Mouse (Mus musculus): ENCODE measurements at regions not wholly inside any gene's neighbourhood (a gene's known extent, or its start where the extent isn't known, plus 50 kb on each side); places are given as distances from the start of the nearest gene placed in this dataset.

DNA sequence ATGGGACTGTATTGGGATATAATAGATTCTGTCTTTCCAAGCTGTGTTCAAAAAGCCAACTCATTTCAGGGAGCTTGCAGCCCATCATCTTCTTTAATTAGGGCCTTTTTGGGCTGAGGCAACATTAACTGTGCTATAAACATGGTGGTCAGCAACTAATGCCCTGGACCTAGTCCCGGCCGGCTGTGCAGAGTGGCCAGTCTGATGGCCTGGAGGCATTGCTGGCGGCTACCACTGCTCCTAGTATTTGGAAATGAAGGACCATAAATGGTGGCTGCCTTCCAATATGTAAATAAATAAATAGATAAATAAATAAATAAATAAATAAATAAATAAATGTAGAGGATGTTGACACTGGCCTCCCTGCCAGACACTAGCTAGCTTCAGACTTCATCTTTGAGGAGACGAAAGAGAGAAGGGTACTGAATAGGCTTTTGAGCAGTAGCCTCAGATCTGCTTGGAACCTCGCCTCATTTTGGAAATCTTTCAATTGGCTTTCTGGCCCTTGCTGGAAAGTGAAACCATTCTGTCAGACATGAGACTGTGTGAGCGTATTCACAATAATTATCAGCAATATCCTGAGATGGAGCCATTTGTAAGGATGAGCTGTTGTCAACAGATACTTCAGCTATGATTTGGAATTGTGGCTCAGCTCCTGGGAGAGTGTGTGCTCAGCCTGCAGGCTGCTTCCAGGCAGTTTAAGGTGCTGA lies 785.5 kb upstream of the Car8 start:
- ATAC-seq: no peak
- H3K4me1 ChIP-seq (replicated peaks): peaks cover 8% of the 10 kb centered on the region
- H3K4me2 ChIP-seq (replicated peaks): no peak overlapping the region
- H3K4me3 ChIP-seq (replicated peaks): no peak overlapping the region
- no peaks in the 10 kb centered on the region for H3K27me3 ChIP-seq (replicated peaks)
- no peaks in the 10 kb centered on the region for H3K9me3 ChIP-seq
- no peak overlapping the region for H3K27ac ChIP-seq
- no peak overlapping the region for H3K9ac ChIP-seq
- no peaks in the 10 kb centered on the region for H3K36me3 ChIP-seq
- WGBS: 78% methylated on average over 6 of the region's 6 CpGs

- 78% methylated on average over 22 of the region's 22 CpGs for WGBS
- Histone ChIP-seq H3K4me2 (replicated peaks) (no peak overlapping the region), H3K27ac (no peak overlapping the region)
These were observed 780.6 kb upstream of the Car8 start for GRCm38 (mm10) chr4:9019241-9020110.

GRCm38 (mm10) chr4:9018236-9018635 lies 779.4 kb upstream of the Car8 start:
- Histone ChIP-seq H3K27me3 (replicated peaks) (no peaks in the 10 kb centered on the region), H3K9ac (no peak overlapping the region), H3K36me3 (no peaks in the 10 kb centered on the region), H3K27ac (no peak overlapping the region), H3K4me2 (replicated peaks) (no peak overlapping the region), H3K9me3 (no peaks in the 10 kb centered on the region), H3K4me1 (replicated peaks) (peaks cover 13% of the 10 kb centered on the region), H3K4me3 (replicated peaks) (no peak overlapping the region)
- no peak for ATAC-seq
- 96% methylated on average over 2 of the region's 2 CpGs for WGBS

More at GRCm38 (mm10) chr4:9019241-9020110, 780.6 kb upstream of the Car8 start:
- Histone ChIP-seq H3K4me1 (replicated peaks) (peaks cover 13% of the 10 kb centered on the region), H3K9ac (no peak overlapping the region), H3K4me3 (replicated peaks) (no peak overlapping the region), H3K9me3 (no peaks in the 10 kb centered on the region), H3K36me3 (no peaks in the 10 kb centered on the region), H3K27me3 (replicated peaks) (no peaks in the 10 kb centered on the region)
- no peak for ATAC-seq

- no peak overlapping the region for H3K9ac ChIP-seq
- H3K4me3 ChIP-seq (replicated peaks): no peak overlapping the region
- H3K27me3 ChIP-seq (replicated peaks): no peaks in the 10 kb centered on the region
- no peaks in the 10 kb centered on the region for H3K9me3 ChIP-seq
- H3K4me2 ChIP-seq (replicated peaks): no peak overlapping the region
- H3K27ac ChIP-seq: no peak overlapping the region
- H3K36me3 ChIP-seq: no peaks in the 10 kb centered on the region
- ATAC-seq: no peak
- 70% methylated on average over 9 of the region's 9 CpGs for WGBS
- peaks cover 13% of the 10 kb centered on the region for H3K4me1 ChIP-seq (replicated peaks)
These were observed 777.7 kb upstream of the Car8 start for GRCm38 (mm10) chr4:9016504-9017040.

GRCm38 (mm10) chr4:9015528-9016503 lies 777.0 kb upstream of the Car8 start:
- ATAC-seq: peak; percentile 67
- H3K4me1 ChIP-seq (replicated peaks): peaks cover 15% of the 10 kb centered on the region
- 18% methylated on average over 14 of the region's 14 CpGs for WGBS
- no peak overlapping the region for H3K9ac ChIP-seq
- H3K4me2 ChIP-seq (replicated peaks): 0 out of 2 replicates have a peak overlapping the region, but pooled peaks have one; percentile 16
- no peaks in the 10 kb centered on the region for H3K27me3 ChIP-seq (replicated peaks)
- H3K36me3 ChIP-seq: no peaks in the 10 kb centered on the region
- no peak overlapping the region for H3K4me3 ChIP-seq (replicated peaks)
- H3K27ac ChIP-seq: peak overlapping the region; percentile 40
- H3K9me3 ChIP-seq: no peaks in the 10 kb centered on the region

GRCm38 (mm10) chr4:9014986-9015385 lies 776.1 kb upstream of the Car8 start:
- Histone ChIP-seq H3K4me1 (replicated peaks) (peaks cover 16% of the 10 kb centered on the region), H3K27ac (no peak overlapping the region), H3K9me3 (no peaks in the 10 kb centered on the region), H3K4me3 (replicated peaks) (no peak overlapping the region), H3K36me3 (no peaks in the 10 kb centered on the region), H3K27me3 (replicated peaks) (no peaks in the 10 kb centered on the region), H3K9ac (no peak overlapping the region), H3K4me2 (replicated peaks) (no peak overlapping the region)
- ATAC-seq: no peak
- 69% methylated on average over 4 of the region's 4 CpGs for WGBS

GRCm38 (mm10) chr4:9012787-9013186 lies 773.9 kb upstream of the Car8 start:
- Histone ChIP-seq H3K4me2 (replicated peaks) (no peak overlapping the region), H3K9me3 (no peaks in the 10 kb centered on the region), H3K9ac (no peak overlapping the region), H3K4me3 (replicated peaks) (no peak overlapping the region), H3K4me1 (replicated peaks) (peaks cover 19% of the 10 kb centered on the region), H3K36me3 (no peaks in the 10 kb centered on the region), H3K27me3 (replicated peaks) (no peaks in the 10 kb centered on the region), H3K27ac (no peak overlapping the region)
- no peak for ATAC-seq
- WGBS: 73% methylated on average over 9 of the region's 9 CpGs

- WGBS: 75% methylated on average over 3 of the region's 3 CpGs
- no peaks in the 10 kb centered on the region for H3K36me3 ChIP-seq
- no peak overlapping the region for H3K4me3 ChIP-seq (replicated peaks)
- H3K4me1 ChIP-seq (replicated peaks): peaks cover 19% of the 10 kb centered on the region
- no peak overlapping the region for H3K9ac ChIP-seq
- H3K9me3 ChIP-seq: no peaks in the 10 kb centered on the region
- ATAC-seq: no peak
- no peak overlapping the region for H3K27ac ChIP-seq
- no peak overlapping the region for H3K4me2 ChIP-seq (replicated peaks)
- H3K27me3 ChIP-seq (replicated peaks): no peaks in the 10 kb centered on the region
These were observed 773.1 kb upstream of the Car8 start for GRCm38 (mm10) chr4:9011952-9012351.

DNA sequence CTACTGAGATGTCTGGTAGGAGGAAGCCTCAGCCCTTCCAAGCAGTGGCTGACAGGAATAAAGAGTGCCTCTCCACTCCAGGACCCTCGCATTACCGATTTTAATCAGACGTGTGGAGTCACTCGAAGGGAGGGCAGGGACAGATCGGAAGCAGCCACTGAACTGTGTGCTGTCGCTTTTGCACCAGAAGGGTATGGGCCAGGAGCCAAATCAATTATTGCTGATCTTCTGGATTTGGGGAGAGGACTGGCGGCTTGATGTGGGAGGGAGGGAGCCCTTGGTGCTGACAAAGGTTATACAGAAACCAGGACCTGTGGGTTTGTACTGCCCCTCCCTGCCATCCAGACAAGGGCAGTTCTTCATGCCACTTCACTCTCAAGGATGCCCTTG lies 772.3 kb upstream of the Car8 start:
- WGBS: 20% methylated on average over 7 of the region's 7 CpGs

GRCm38 (mm10) chr4:9010381-9011128 lies 771.7 kb upstream of the Car8 start:
- no peaks in the 10 kb centered on the region for H3K36me3 ChIP-seq
- H3K9me3 ChIP-seq: no peaks in the 10 kb centered on the region
- no peak for ATAC-seq
- no peak overlapping the region for H3K9ac ChIP-seq
- no peak overlapping the region for H3K27ac ChIP-seq
- H3K27me3 ChIP-seq (replicated peaks): no peaks in the 10 kb centered on the region
- peaks cover 9% of the 10 kb centered on the region for H3K4me1 ChIP-seq (replicated peaks)
- no peak overlapping the region for H3K4me3 ChIP-seq (replicated peaks)
- 52% methylated on average over 17 of the region's 17 CpGs for WGBS
- no peak overlapping the region for H3K4me2 ChIP-seq (replicated peaks)

More for the DNA sequence above, 772.3 kb upstream of the Car8 start:
- no peaks in the 10 kb centered on the region for H3K27me3 ChIP-seq (replicated peaks)
- no peak for ATAC-seq
- H3K36me3 ChIP-seq: no peaks in the 10 kb centered on the region
- no peak overlapping the region for H3K4me2 ChIP-seq (replicated peaks)
- H3K9me3 ChIP-seq: no peaks in the 10 kb centered on the region
- no peak overlapping the region for H3K27ac ChIP-seq
- no peak overlapping the region for H3K9ac ChIP-seq
- peaks cover 15% of the 10 kb centered on the region for H3K4me1 ChIP-seq (replicated peaks)
- H3K4me3 ChIP-seq (replicated peaks): no peak overlapping the region

- Histone ChIP-seq H3K9me3 (no peaks in the 10 kb centered on the region), H3K4me3 (replicated peaks) (no peak overlapping the region), H3K4me2 (replicated peaks) (no peak overlapping the region), H3K4me1 (replicated peaks) (0 out of 2 replicates have a peak, but pooled peaks cover 6% of the 10 kb centered on the region), H3K27ac (no peak overlapping the region), H3K36me3 (no peaks in the 10 kb centered on the region), H3K27me3 (replicated peaks) (no peaks in the 10 kb centered on the region), H3K9ac (no peak overlapping the region)
- 37% methylated on average over 4 of the region's 4 CpGs for WGBS
- ATAC-seq: peak; percentile 58; the same call in 1 of the 2 replicates
These were observed 770.8 kb upstream of the Car8 start for GRCm38 (mm10) chr4:9009656-9010055.
